Mouse (Mus musculus) spleen, adult 18-20 months (tissue): ENCODE results near the gene Slc35e3.

Experiments
- DNase-seq, 2 experiments: peaks; one replicate each; pipeline ENCODE4 v3.0.0; 2022; ENCODE audit warnings: mixed read lengths in 2 of 2

The Slc35e3 gene

DNA sequence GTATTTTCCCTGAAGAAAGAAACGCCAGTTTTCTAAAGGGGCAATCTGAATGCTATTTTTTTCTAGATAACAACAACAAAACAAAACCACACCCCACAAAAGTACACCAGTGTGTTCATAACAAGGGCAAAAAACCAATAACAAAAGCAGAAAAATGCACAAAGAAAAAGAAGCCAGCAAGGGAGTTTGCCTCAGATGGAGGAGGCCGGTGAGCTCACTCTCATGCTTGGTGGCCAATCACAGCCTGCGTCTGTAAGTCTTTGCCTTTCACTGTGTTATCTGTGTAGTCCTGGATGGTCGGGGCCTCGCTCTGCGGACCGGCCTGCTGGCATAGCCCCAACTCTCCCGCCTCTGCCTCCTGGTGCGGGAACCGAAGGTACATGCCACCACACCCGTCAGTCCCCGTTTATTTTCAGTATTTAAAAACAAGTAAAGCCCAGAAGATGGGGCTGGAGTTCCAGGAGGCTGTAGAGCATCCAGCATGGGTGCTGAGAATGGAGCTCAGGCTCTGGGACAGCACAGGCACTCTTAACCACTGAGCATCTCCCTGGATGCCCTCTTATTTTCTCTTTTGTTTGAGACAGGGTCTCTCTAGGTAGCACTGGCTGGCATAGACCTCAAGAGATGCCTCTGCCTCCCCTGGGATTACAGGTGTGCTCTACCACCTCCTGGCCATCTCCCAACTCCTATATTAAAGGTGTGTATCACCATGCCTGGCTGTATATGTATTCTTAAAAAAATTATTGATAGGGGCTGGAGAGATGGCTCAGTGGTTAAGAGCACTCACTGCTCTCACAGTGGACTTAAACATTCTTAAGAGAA is 30.3 kb upstream of the Slc35e3 start:
- DNase-seq, result no peak

DNA sequence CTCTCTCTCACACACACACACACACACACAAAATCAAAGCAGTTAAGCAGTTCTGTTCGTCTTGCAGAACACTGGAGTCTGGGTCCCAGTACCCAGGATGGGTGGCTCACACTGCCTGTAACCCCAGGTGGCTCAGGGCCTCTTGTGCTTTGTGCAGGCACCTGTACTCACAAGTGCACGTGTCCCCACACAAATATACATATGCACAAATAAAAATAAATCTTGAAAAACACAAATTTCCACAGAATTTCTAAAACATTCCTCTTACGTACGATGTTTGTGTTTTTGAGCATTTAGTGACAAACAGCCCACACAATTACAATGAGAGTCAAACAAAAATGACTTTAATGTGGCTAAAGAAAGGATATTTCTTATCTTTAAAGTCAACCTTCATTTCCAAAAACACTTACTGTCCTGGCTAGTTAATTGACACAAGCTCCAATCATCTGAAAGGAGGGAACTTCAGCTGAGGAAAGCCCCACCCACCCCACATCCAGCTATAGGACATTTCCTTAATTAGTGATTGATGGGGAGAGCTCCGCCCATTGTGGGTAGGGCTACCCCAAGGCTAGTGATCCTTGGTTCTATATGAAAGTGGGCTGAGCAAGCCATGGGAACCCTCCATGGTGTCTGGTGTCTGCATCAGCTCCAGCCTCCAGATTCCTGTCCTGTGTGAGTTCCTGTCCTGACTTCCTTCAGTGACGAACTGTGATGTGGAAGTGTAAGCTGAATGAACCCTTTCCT is 29.4 kb upstream of the Slc35e3 start:
- DNase-seq, result no peak

DNA sequence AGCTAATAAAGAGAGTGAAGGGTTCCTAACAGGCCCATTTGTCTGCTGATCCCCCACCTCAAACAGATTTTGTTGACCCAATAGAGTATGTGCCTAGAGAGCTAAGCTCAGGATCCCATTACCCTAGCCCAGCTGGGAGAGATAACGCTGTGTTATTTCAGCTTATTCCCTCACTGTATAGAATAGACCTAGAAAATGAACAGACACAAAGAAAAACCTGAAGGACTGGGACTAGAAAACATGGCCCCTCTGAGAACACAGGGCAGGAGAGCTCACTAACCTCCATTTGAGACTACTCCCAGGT is 28.6 kb upstream of the Slc35e3 start:
- DNase-seq, result no peak

DNA sequence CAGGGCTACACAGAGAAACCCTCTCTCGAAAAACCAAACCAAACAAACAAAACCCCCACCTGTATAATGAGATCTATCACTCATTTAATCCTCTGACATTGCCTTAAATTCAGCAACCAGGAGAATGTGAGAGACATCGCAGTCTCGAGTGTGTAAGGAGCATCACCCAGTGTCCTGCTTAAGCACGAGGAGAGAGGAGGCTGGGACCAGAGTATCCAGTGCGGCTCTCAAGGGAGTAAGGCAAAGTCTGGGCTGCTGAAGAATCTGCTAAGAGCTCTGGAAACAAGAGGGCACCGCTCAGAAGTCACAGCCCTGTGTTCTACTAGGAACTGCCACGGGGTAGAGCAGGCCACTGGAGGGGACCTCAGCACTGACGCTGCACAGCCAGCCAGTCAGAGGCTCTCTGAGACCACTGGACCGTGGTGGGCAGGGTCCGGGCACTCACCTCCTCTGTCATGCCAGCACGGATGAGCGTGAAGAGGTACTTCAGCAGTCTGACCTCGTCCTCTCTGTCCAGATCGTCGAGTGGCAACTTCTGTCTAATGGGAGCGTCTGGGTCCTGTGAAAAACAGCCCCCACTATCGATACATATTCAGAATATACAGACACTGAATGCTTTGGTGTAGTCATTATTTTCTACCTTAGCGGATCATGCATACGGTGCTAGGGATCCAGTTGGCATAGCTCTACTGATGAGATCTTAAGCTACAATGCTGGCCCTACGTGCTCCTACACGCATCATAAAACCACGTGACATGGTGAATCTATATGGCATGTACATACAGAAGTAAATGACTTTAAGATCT is 28.0 kb upstream of the Slc35e3 start:
- no peak for DNase-seq

DNA sequence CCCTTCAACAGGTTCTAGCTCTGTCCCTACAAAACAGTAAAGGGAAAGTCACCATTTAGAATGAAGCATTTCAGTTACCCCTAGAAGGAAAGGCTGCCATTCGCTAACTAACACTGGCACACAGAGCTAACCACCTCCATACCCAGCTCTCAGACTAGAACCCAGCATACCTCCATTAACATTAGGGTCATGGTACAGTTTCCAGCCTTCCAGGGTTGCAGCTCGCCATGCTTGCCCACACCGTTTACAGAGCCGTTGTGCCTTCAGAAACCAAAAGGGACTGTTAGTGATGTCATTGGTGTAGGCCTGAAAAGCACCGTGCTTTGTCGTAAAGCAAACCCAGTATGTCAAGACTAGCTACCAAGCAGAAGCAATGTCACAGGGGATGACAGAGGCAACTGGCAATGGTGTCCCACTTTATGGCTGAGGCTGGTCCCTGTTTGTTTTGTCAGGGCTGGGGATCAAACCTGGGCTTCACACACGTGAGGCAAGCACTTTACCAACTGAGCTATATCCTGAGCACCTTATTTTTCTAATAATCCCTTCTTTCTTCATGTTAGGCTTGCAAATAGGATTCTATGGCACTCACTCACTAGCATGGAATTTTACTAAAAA is 27.0 kb upstream of the Slc35e3 start:
- no peak for DNase-seq

DNA sequence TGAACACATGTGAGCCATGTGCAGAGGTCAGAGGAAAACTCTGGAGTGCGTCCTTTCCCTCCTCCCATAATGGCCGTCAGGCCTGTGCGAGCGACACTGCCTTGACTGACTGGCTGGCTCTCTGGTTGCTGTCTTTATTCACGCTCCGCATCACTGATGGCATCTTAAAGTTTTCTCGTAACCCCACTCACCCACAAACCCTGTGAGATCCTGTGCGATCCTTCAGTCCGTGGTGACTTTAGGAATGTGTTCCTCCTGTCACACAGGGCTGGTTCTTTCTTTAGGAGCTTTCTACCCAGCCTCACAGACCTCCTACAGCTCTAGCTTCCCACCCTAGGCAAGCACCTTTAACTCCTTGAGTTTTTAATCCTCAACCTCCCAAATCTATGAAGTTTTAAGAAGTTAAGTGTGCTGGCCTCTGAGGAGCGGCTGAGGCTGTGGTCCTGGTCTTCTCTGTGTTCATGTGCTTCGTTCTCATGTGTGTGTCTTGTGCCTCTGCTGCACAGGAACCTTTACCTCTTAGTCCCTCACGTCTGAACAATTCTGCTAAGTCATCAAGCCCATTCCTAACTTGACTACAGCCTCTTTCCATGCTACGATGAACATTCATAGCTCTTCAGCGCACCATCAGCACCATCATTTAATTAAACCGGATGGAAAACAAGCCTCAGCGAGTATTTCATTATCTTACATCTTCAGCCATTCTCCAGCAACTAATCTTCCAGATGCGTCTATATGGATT is 26.4 kb upstream of the Slc35e3 start:
- no peak for DNase-seq

DNA sequence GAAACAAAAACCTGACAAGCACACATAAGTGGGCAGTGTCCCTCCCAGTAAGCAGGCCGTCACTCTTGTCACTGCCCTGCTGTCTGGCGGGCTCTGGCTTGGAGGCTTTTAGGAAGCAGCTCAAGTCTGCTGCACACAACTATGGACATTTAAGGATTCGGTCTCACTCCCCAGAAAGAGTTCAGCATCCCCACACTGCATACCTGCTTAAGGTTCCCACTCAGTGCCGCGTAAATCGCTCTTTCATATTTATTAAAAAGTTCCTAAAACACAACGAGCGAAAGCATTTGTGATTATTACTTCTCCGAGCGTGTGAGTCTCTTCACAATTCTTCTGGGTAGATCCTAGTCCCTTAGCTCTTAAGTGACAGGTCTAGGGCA is 25.0 kb upstream of the Slc35e3 start:
- no peak for DNase-seq

DNA sequence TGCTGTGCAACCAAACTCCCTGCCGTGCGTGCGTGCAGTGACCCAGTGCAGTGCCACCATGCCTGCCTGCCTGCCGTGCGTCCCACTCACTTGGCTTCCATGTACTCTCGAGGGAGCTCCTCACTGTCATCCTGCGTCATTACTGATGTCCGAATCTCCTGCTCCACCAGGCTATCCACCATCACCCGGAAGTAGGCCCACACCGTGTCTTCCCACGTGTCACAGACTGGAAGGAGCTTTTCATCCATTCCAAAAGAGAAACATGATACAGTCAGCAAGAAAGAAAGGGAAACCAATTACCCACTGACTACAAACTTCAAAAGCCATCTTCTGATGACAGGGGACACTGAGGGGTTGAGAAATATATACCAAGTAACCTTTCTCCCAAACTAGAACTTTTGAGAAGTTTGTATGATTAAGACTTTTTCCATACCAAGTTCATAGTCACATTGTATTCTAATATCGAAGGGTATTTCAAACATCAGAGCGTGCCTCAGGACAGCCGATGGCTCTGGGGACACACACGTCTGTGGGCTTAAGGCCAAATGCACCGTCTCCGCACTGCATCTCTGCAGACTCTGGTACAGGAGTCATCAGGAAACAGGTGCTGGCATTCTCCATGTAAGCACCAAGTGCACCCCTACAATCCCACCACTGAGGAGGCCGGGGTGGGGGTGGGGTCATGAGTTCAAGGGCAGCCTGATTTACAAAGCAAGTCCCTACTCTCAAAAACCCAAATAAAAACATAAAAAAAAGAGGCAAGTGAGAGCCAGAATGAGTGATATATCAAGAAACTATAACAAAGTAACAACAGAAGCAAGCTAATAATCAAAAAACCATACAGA is 24.3 kb upstream of the Slc35e3 start:
- DNase-seq, result no peak

DNA sequence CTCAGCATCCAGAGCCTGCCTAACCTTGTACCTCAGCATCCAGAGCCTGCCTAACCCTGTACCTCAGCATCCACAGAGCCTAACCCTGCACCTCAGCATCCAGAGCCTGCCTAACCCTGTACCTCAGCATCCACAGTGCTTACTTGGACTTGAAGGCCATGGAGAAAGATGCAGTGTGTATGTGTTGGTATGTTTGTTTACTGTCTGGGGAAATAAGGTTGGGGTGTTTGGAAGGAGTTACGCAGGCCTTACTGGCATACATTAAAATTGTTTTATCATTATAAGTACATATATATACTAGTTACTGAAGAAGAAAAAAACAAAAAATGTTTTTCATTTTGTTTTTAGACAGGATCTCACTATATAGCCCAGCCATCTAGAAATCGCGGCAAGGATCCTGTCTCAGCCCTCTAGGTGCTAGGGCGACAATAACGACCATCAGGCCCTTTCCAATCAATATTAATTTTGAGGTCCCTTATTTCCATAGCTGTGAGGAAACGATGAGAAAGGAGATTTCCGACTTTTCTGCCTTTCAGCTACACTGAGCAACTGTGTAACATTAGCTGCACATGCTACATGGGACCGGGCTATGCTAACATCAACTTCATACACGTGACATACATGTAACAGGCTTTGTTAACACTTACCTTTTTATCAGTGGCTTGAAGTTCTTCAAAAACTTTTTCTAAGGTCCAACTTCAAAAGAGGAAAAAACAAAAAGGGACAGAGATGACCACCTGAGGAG is 23.5 kb upstream of the Slc35e3 start:
- DNase-seq, result no peak

DNA sequence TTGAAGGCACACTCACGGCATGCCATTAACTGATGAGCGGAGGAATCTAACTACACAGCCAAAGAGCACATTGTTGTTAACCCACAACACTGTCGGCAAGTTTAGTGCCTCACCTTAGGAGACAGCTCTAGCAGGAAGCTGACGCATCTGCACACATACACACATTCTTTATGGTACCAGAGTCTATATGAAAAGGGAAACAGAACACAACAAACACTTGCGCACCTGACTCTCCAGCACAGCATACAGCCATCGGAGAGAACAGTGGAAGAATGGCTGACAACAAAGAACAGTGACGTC is 21.9 kb upstream of the Slc35e3 start:
- DNase-seq, result no peak

DNA sequence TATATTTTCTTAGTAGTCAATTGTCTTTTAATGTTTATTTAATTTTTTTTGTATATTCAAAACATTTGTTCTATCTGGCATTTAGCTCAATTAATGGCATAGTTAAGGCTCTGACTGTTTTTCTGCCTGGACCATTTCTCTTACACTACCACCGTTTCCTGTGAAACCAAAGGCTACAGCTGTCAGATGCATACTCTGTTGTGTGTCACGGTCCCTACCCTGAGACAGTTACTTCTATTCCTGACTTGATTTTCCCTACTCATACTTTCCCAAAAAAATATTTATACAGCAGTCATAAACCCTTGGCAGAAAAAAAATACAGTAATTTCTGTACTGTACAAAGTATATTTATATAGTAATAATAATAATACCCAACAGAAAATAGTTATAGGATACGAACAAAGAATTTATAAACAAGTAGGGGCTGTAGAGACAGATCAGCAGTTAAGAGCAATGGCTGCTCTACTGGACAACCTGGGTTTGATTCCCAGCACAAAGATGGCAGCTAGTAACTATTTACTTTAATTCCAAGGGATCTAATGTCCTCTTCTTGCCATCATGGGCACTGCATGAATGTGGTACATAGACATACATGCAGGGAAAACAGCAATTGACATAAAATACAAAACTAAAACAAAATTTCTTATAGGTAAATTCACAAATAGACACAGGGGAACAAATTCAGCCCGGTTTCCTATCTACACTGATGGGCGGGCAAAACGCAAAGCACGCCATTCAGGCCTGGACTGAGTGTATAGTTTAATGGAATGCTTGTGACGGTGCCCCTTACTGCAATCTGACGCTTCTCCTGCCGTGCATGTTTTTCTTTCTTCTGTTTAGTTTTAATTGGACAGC is 21.3 kb upstream of the Slc35e3 start:
- DNase-seq, result no peak

DNA sequence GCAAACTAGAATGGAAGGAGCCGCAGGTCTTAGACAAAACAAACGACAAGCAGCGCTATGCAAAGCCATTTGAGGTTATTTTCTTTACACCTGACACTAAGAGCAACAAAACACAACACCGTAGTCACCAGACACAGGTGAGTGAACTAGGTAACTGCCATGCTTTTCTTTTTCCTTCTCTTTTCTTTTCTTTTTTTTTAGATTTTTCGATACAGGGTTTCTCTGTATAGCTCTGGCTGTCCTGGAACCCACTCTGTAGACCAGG is 20.7 kb upstream of the Slc35e3 start:
- no peak for DNase-seq

DNA sequence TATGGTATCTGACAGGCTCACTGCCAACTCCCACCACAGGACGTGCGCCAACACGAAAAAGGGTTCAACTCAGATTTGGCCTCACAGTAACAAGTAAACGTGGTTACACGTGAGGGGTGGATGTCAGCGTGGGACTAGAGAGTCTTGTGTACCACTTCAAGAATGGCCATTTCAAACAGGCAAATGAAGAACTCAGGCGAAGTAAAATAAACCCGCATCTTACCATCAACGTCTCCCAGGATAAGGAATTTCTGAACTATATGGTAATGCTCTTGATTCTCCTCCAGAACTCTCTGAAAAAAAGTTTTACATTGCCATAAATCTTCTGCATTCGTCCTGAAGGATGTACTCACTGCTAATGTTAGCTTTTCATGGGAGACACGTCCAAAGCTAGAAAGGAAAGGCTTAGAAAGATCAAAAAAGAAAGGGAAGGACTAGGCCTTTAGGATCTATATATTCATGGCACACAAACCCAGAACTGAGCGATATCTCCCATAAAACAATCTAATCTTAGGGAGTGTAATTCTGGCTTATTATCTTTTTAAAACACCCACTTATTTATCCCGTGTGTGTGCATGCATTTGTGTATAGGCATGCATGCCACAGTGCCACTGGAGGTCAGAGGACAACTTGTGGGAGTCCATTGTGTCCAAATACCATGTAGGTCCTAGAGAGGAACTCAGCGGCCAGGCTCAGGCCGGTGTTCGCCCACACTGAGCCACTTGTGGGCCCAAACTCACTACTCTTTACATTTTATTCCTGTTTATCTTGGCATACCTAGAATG is 20.1 kb upstream of the Slc35e3 start:
- DNase-seq, result no peak

DNA sequence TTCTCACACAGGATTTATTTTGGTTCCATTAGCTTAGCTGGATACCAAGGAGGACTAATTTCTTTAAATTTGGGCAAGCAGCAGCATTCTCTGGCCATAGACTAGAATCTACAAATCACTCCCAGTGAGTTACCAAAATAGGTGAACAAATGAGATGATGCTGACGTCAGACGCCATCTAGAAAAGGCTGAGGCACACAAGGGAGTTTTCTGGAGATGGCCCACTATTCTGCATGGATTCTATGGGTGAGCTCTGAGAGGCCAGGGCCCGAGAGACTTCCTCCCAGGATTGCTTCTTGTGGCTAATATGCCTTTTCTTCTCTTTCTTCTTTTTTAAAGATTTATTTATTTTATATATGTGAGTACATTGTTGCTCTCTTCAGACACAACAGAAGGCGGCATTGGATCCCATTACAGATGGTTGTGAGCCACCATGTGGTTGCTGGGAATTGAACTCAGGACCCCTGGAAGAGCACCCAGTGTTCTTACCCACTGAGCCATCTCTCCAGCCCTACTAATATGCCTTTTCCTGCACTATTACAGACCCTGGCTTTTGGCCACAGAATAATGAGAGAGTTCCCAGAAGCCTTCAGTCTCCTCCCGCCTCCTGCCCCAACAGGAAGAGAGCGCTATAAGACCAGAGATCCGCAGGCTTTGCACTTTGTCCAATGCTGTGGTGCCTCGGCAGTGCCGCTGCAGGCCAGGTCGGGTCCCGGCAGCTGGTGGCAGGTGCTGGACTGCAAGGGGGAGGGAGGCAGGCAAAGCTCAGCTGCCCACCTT is 19.1 kb upstream of the Slc35e3 start:
- no peak for DNase-seq

DNA sequence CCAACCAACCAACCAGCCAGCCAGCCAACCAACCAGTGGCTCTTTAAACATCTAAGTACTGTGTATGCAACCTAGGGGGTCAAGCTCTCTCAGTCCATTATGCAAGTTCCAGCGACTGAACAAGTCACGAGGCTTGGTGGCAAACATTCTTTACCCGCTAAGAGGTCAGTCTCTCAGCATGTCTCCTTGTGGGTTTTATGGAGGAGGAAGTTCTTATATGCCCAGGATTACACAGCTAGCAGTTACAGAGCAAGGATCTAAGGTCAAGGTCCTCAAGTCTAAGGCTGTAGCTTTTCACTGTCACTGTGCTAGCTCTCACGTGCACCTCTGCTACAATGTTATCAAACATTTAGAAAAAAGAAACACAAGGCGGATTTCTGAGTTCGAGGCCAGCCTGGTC is 18.4 kb upstream of the Slc35e3 start:
- no peak for DNase-seq

DNA sequence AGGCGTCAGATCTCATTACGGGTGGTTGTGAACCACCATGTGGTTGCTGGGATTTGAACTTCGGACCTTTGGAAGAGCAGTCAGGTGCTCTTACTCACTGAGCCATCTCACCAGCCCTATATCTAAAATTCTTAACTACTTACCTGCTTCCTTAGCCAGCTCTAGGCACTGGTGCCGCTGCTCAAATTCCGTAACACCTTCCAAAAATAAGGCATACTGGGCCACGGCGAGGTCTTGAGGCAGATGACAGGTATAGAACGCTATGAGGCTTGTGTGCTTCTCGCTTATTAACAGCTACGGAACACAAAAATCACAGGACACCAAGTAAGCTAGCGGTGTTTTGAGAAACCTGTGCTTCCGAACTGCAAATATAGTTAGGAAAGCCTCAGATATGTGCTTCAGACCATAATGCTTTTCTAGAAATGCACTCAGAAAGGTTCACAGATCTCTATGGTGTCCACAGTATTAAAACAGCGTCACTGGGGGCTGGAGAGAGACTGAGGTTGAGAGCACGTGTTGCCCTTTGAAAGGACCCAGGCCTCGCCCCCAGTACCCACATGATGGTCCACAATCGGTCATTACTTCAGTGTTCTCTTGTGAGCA is 17.5 kb upstream of the Slc35e3 start:
- no peak for DNase-seq

DNA sequence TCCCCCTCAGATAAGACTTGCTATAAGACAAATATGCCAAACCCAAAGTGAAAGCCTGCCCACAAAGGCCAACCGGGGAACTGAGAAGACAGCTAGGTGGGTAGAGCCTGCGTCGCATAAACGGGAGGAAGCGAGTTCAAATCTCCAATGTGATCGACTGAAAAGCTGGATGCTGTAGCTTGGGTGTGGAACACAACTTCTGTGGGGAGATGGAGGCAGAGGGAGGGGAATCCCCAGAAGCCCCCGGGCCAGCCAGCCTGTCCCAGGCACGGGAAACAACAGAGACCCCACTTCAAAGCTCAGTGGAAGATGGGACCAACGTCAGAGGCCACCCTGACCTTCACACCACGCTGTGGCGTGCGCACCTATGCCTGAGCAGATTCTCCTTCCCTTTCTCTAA is 16.8 kb upstream of the Slc35e3 start:
- no peak for DNase-seq

DNA sequence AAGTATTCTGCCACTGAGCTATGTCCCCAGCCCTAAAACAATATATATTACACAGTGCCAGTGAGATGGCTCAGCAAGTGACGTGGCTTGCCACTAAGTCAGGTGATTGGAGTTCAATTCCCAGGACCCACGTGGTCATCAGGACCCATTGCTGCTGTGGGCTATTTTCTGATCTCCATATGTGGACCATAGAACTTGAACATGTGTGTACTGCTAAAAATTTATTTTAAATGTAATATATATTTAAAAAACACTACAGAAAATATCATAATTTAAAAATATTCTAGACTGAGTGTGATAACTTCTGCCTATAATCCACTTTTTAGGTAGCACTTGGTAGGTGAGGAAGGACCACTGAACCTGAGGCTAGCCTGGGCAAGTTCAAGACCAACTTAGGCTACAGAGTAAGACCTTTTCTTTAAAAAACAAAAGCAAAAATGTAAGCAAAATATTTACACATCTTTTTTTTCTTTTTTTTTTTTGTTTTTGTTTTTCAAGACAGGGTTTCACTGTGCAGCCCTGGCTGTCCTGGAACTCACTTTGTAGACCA is 16.2 kb upstream of the Slc35e3 start:
- DNase-seq, result no peak
